Mouse (Mus musculus): ENCODE measurements at regions not wholly inside any gene's neighbourhood (a gene's known extent, or its start where the extent isn't known, plus 50 kb on each side); places are given as distances from the start of the nearest gene placed in this dataset.

- 91% methylated on average over 1 of the region's 1 CpGs for WGBS
Observed at GRCm38 (mm10) chr10:101039034-101039433, 448.8 kb downstream of the 1700017N19Rik start.

More at GRCm38 (mm10) chr10:101039034-101039433, 448.8 kb downstream of the 1700017N19Rik start:
- Histone ChIP-seq H3K27me3 (ENCODE audit: insufficient read depth, low read length) (no peaks in the 10 kb centered on the region), H3K9me3 (ENCODE audit: low read length) (no peaks in the 10 kb centered on the region), H3K9ac (replicated peaks; ENCODE audit: low read length) (no peak overlapping the region), H3K36me3 (ENCODE audit: insufficient read depth, low read length) (no peaks in the 10 kb centered on the region), H3K4me1 (ENCODE audit: insufficient read depth, low read length) (no peaks in the 10 kb centered on the region), H3K4me3 (ENCODE audit: low read length) (no peak overlapping the region), H3K27ac (ENCODE audit: low read length) (no peak overlapping the region), H3K4me2 (replicated peaks; ENCODE audit: low read depth, low read length) (no peak overlapping the region)
- no peak for ATAC-seq (ENCODE audit: low FRiP score, low TSS enrichment)

Data from kidney, embryonic 16.5 days (tissue).